Comparison of ENCODE assay signal across 9 mouse cellular contexts in genomic region chr12:40257226-40257625, GRCm38 (mm10). TPM values are rescaled to one million over a fixed set of nuclear protein-coding genes. Genes with fewer than 3 reads are reported as not detected.
DNase-seq lines count a peak whose midpoint lies in the region; ATAC-seq lines count a peak whose summit lies in the region.
"Had no signal": no experiment of that assay in that cellular context is flagged by ENCODE, and none has a peak within 500 bp of the region (broad histone marks: within the 10 kb centered on the region; RNA-seq: fewer than 3 reads in every experiment).

No protein-coding gene starts in this region.

- WGBS in embryonic facial prominence, embryonic 13.5 days, result under 1% methylated on average over 8 of the region's 8 CpGs

- ATAC-seq in embryonic facial prominence, embryonic 13.5 days (ENCODE audit: insufficient number of reproducible peaks, insufficient read depth, low FRiP score, low TSS enrichment, low read depth), result no peak
- ATAC-seq in neutrophil, adult 5-6 weeks (ENCODE audit: extremely low read depth, insufficient number of reproducible peaks, low FRiP score, poor library complexity, severe bottlenecking), result peak; percentile 93

- H3K9me3 ChIP-seq in embryonic facial prominence, embryonic 13.5 days, result no peaks in the 10 kb centered on the region

- no peak overlapping the region for H3K27ac ChIP-seq in embryonic facial prominence, embryonic 13.5 days

- DNase-seq in CD4-positive helper T cell, adult 2 months (ENCODE audit: low read depth, low spot score), result peak; percentile 62
- peak; percentile 85 to 88 for DNase-seq in adrenal gland, postnatal 36 days
- DNase-seq in heart, postnatal 10 days, result peak; percentile 89 to 93
- peak; percentile 74 to 90 for DNase-seq in kidney, postnatal 36 days
- DNase-seq in lung, adult 18-20 months, result peak; percentile 80 to 81
- peak; percentile 64 for DNase-seq in thymus, postnatal 0 days (ENCODE audit: low spot score)

- H3K4me3 ChIP-seq in embryonic facial prominence, embryonic 13.5 days, result no peak overlapping the region

- H3K4me2 ChIP-seq in embryonic facial prominence, embryonic 13.5 days, result peak overlapping the region; percentile 23; the same call in 1 of the 2 replicates

- no peaks in the 10 kb centered on the region for H3K4me1 ChIP-seq in embryonic facial prominence, embryonic 13.5 days

- intact Hi-C loops in heart, postnatal 10 days (cut with DNase I), result loop anchor here (1.0 to 10.0 kb wide), 4 partner anchors 190 to 558 kb away; no protein-coding TSS in a partner anchor

- H3K9ac ChIP-seq in embryonic facial prominence, embryonic 13.5 days, result no peak overlapping the region

- H3K27me3 ChIP-seq in embryonic facial prominence, embryonic 13.5 days, result no peaks in the 10 kb centered on the region

- no peaks in the 10 kb centered on the region for H3K36me3 ChIP-seq in embryonic facial prominence, embryonic 13.5 days

RNA-seq across cellular contexts. Expression of gene Ifrd1, which starts 8.9 kb away (rescaled TPM):
- total RNA-seq in adrenal gland, postnatal 36 days (2021), result 100 to 1,000 TPM; 150 to 205 TPM
- polyA plus RNA-seq in embryonic facial prominence, embryonic 13.5 days (2015; fragmentation: Nextera tagmentation; extraction: Ambion mirVana), result 113 and 121 TPM in 2 replicates
- total RNA-seq in heart, postnatal 10 days (2021), result 100 to 1,000 TPM; 110 to 126 TPM
- 83.0 and 103 TPM in 2 replicates for total RNA-seq in neutrophil, adult 5-6 weeks (2017)
- polyA plus RNA-seq in thymus, postnatal 0 days (2015; fragmentation: Nextera tagmentation; extraction: Ambion mirVana), result 111 and 123 TPM in 2 replicates

RNA-seq across cellular contexts. Expression of gene Lsmem1, which starts 57.9 kb away (rescaled TPM):
- not detected for total RNA-seq in adrenal gland, postnatal 36 days (2021)
- 0.22 TPM in 1 of 2 replicates, not detected in the other for polyA plus RNA-seq in embryonic facial prominence, embryonic 13.5 days (2015; fragmentation: Nextera tagmentation; extraction: Ambion mirVana)
- 10 to 100 TPM; 23.1 to 35.6 TPM for total RNA-seq in heart, postnatal 10 days (2021)
- 0.23 and 0.98 TPM in 2 replicates for total RNA-seq in neutrophil, adult 5-6 weeks (2017)
- polyA plus RNA-seq in thymus, postnatal 0 days (2015; fragmentation: Nextera tagmentation; extraction: Ambion mirVana), result 5.2 and 5.9 TPM in 2 replicates
- polyA plus RNA-seq: gonadal fat pad, adult 2 months had no signal

Comparison
In these comparisons a context has a peak if more than half of its experiments do, and no peak if none do; other contexts are left out.
1. RNA of gene Lsmem1, which starts 57.9 kb away (total RNA-seq): 23.1 to 35.6 TPM in heart, postnatal 10 days; 0.23 to 0.98 TPM in neutrophil, adult 5-6 weeks and not detected in adrenal gland, postnatal 36 days; every median in the first group is over 10 times any median in the second.
2. Peak in every context shown above with its lines, with median percentiles within 50 percentile points of each other: DNase-seq.